Mouse (Mus musculus) liver, adult 2 months (tissue): Measurements from ENCODE around the gene Cmklr1.

Experiments
- CTCF ChIP-seq: fragments of 200-500 bp; IDR thresholded peaks from 2 replicates; pipeline ENCODE4 v1.5.1; 2011; ENCODE audit warnings: low read depth, low read length, control low read depth
- POLR2A ChIP-seq: fragments of 200-500 bp; IDR thresholded peaks from 2 replicates; pipeline ENCODE4 v1.6.1; 2011; ENCODE audit warnings: low read length, control low read depth; ENCODE audit not compliant: insufficient read depth; ENCODE audit errors: extremely low read depth

DNA sequence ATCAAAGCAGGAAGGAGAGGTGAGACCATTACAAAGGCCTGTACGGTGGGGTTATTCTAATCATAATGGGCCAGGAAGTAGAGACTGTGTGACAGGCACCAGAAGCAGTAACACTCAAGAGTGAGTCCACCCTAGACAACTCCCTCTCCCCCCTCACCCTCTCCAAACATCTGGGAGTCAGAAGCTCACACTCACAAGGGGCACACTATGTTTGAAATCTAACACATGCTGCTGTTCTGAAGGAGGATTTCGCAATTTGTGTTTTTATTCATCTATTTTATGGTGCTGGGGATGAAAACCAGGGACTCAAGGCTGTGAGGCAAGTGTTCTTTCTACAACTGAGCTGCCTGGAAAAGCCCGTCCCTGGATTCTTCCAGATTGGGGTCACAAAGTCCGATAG is 45.5 kb downstream of the Cmklr1 start:
- no peak for TF ChIP-seq CTCF
- no peak for TF ChIP-seq POLR2A
